In genomic region chr2:124927882-124928758, GRCm38 (mm10) we compare ENCODE assay signal across 8 mouse cellular contexts.
DNase-seq lines count a peak whose midpoint lies in the region; ATAC-seq and TF ChIP-seq lines count a peak whose summit lies in the region.

No protein-coding gene starts in this region.

- WGBS in spleen, adult 2 months = 89% methylated on average over 10 of the region's 10 CpGs
- WGBS in intestine, embryonic 16.5 days = 87% methylated on average over 10 of the region's 10 CpGs

- no peaks in the 10 kb centered on the region for H3K9me3 ChIP-seq in intestine, embryonic 16.5 days (ENCODE audit: control insufficient read depth, low read length)

- H3K4me1 ChIP-seq in spleen, adult 2 months (ENCODE audit: control insufficient read depth, insufficient read depth, insufficient read length) = no peaks in the 10 kb centered on the region
- H3K4me1 ChIP-seq in intestine, embryonic 16.5 days (ENCODE audit: control insufficient read depth, insufficient read depth, low read length) = no peaks in the 10 kb centered on the region

- no peaks in the 10 kb centered on the region for H3K36me3 ChIP-seq in spleen, adult 2 months (ENCODE audit: control insufficient read depth, insufficient read depth, low read length)
- no peaks in the 10 kb centered on the region for H3K36me3 ChIP-seq in intestine, embryonic 16.5 days (ENCODE audit: control insufficient read depth, insufficient read depth, low read length)
- H3K36me3 ChIP-seq in myocyte (ENCODE audit: control insufficient read depth, insufficient read depth) = no peaks in the 10 kb centered on the region

- no peaks in the 10 kb centered on the region for H3K27me3 ChIP-seq in spleen, adult 2 months (ENCODE audit: control insufficient read depth, insufficient read depth, low read length)
- no peaks in the 10 kb centered on the region for H3K27me3 ChIP-seq in intestine, embryonic 16.5 days (replicated peaks; ENCODE audit: control insufficient read depth, insufficient read depth, low read length)
- H3K27me3 ChIP-seq in myocyte (ENCODE audit: control insufficient read depth, insufficient read depth, insufficient read length) = no peaks in the 10 kb centered on the region

- H3K79me2 ChIP-seq in myocyte (ENCODE audit: control insufficient read depth, insufficient read depth) = no peaks in the 10 kb centered on the region

- TF ChIP-seq CTCF in spleen, adult 2 months (IDR thresholded peaks at IDR 0.05; ENCODE audit: extremely low read depth, insufficient read depth, insufficient read length, insufficient replicate concordance) = peak; percentile 33; the same call in 1 of the 2 replicates

- no peak overlapping the region for H3K27ac ChIP-seq in spleen, adult 2 months (ENCODE audit: insufficient read depth, low read length)
- H3K27ac ChIP-seq in intestine, embryonic 16.5 days (ENCODE audit: low read length) = no peak overlapping the region

- intact Hi-C loops in left cerebral cortex, postnatal 36 days (cut with DNase I) = loop anchor here (2.0 to 5.0 kb wide), 2 partner anchors 321 to 827 kb away; no protein-coding TSS in a partner anchor

- no peak for TF ChIP-seq POLR2A in spleen, adult 2 months (IDR thresholded peaks at IDR 0.05; ENCODE audit: low read depth, low read length)
- TF ChIP-seq POLR2A in myocyte (IDR thresholded peaks at IDR 0.05; ENCODE audit: insufficient read length, low read depth) = no peak

- no peak overlapping the region for H3K4me3 ChIP-seq in spleen, adult 2 months (ENCODE audit: extremely low read depth, insufficient read depth, insufficient read length)
- no peak overlapping the region for H3K4me3 ChIP-seq in intestine, embryonic 16.5 days (ENCODE audit: low read length)
- no peak overlapping the region for H3K4me3 ChIP-seq in myocyte

- no peak overlapping the region for H3ac ChIP-seq in myocyte (ENCODE audit: control insufficient read depth, insufficient read length)

- H3K4me2 ChIP-seq in intestine, embryonic 16.5 days (ENCODE audit: low read depth, low read length) = no peak overlapping the region
- H3K4me2 ChIP-seq in myocyte (ENCODE audit: low read depth) = no peak overlapping the region

- H3K9ac ChIP-seq in intestine, embryonic 16.5 days (ENCODE audit: low read depth, low read length) = no peak overlapping the region

- peak; percentile 88 for ATAC-seq in intestine, embryonic 16.5 days
- no peak for ATAC-seq in activated CD4-positive, CD25-positive, alpha-beta regulatory T cell, adult 4 months

- peak in 1 of 2 experiments; percentile 18 for DNase-seq in spleen, adult 2 months (ENCODE audit: low read depth in 1 of 2, low spot score in 2 of 2)
- DNase-seq in spleen, postnatal 4 days (ENCODE audit: low spot score in 2 of 2) = no peak
- peak; percentile 54 to 78 for DNase-seq in cerebellum, postnatal 25 days
- DNase-seq in frontal cortex, postnatal 36 days (ENCODE audit: low spot score in 2 of 2) = peak; percentile 46 to 71
- peak; percentile 28 to 54 for DNase-seq in left cerebral cortex, postnatal 36 days (ENCODE audit: low spot score in 2 of 2)

TF ChIP-seq in myocyte, 11 proteins besides CTCF, POLR2A, EP300 and RAD21:
- TF ChIP-seq MYOG (IDR thresholded peaks at IDR 0.05; ENCODE audit: control insufficient read depth in 1 of 3, insufficient read depth in 1 of 3, insufficient read length in 2 of 3, low read depth in 2 of 3) (no peak), TCF3 (IDR thresholded peaks at IDR 0.05; ENCODE audit: insufficient read length, low read depth) (no peak), SRF (IDR thresholded peaks at IDR 0.05; ENCODE audit: control insufficient read depth, insufficient read length, low read depth) (no peak), CEBPB (IDR thresholded peaks at IDR 0.05; ENCODE audit: insufficient read depth, poor library complexity, severe bottlenecking) (0 out of 2 replicates have a peak, but pooled peaks have one; percentile 66)

Comparison
In these comparisons a context has a peak if more than half of its experiments do, and no peak if none do; other contexts are left out.
1. DNase-seq: peak in cerebellum, postnatal 25 days (2 of 2), frontal cortex, postnatal 36 days (2 of 2) and left cerebral cortex, postnatal 36 days (2 of 2); none in spleen, postnatal 4 days (0 of 2).